Comparison of ENCODE assay signal across 8 mouse cellular contexts in genomic region chr4:129461183-129461960, GRCm38 (mm10). TPM values are rescaled to one million over a fixed set of nuclear protein-coding genes. Genes with fewer than 3 reads are reported as not detected.
A peak's percentile ranks its signal among the peaks of the same experiment; 100 is the strongest.
DNase-seq lines count a peak whose midpoint lies in the region; ATAC-seq and TF ChIP-seq lines count a peak whose summit lies in the region.

Gene Bsdc1 (plus strand): TSS chr4:129461581.

- H3K27ac ChIP-seq in forebrain, embryonic 12.5 days, result peak within 1 kb of the TSS; percentile 95
- peak within 1 kb of the TSS; percentile 85 for H3K27ac ChIP-seq in heart, postnatal 0 days (ENCODE audit: low read depth)
- H3K27ac ChIP-seq in liver, embryonic 16.5 days (ENCODE audit: low read length), result peak within 1 kb of the TSS; percentile 100
- peak within 1 kb of the TSS; percentile 93 for H3K27ac ChIP-seq in neural tube, embryonic 13.5 days (replicated peaks)
- H3K27ac ChIP-seq in testis, adult 2 months (ENCODE audit: control insufficient read depth, insufficient read depth, low read depth, low read length), result peak within 1 kb of the TSS; percentile 92

- no peaks in the 10 kb centered on the region for H3K9me3 ChIP-seq in E14TG2a.4 (ENCODE audit: low read length)
- H3K9me3 ChIP-seq in forebrain, embryonic 12.5 days, result no peaks in the 10 kb centered on the region
- H3K9me3 ChIP-seq in heart, postnatal 0 days (replicated peaks; ENCODE audit: control insufficient read depth, low read length), result no peaks in the 10 kb centered on the region
- H3K9me3 ChIP-seq in liver, embryonic 16.5 days (replicated peaks; ENCODE audit: control insufficient read depth, low read length), result no peaks in the 10 kb centered on the region
- H3K9me3 ChIP-seq in neural tube, embryonic 13.5 days, result no peaks in the 10 kb centered on the region

- peak within 1 kb of the TSS; percentile 98 for H3K4me3 ChIP-seq in E14TG2a.4 (replicated peaks; ENCODE audit: low read length)
- H3K4me3 ChIP-seq in forebrain, embryonic 12.5 days (replicated peaks), result peak within 1 kb of the TSS; percentile 89
- H3K4me3 ChIP-seq in heart, postnatal 0 days (ENCODE audit: low read depth, low read length), result peak within 1 kb of the TSS; percentile 89
- H3K4me3 ChIP-seq in liver, embryonic 16.5 days (ENCODE audit: low read depth, low read length), result peak within 1 kb of the TSS; percentile 94
- peak within 1 kb of the TSS; percentile 97 for H3K4me3 ChIP-seq in neural tube, embryonic 13.5 days
- H3K4me3 ChIP-seq in testis, adult 2 months (ENCODE audit: control insufficient read depth, low read depth, low read length), result peak within 1 kb of the TSS; percentile 98

- H3K9ac ChIP-seq in forebrain, embryonic 12.5 days, result peak within 1 kb of the TSS; percentile 75
- peak within 1 kb of the TSS; percentile 76 for H3K9ac ChIP-seq in heart, postnatal 0 days (replicated peaks; ENCODE audit: low read depth, low read length)
- peak within 1 kb of the TSS; percentile 98 for H3K9ac ChIP-seq in liver, embryonic 16.5 days (ENCODE audit: low read depth, low read length)
- H3K9ac ChIP-seq in neural tube, embryonic 13.5 days, result peak within 1 kb of the TSS; percentile 88

- H3K36me3 ChIP-seq in E14TG2a.4 (ENCODE audit: insufficient read depth, low read length), result peaks cover 30% of the 10 kb centered on the region
- peaks cover 16% of the 10 kb centered on the region for H3K36me3 ChIP-seq in forebrain, embryonic 12.5 days (replicated peaks)
- H3K36me3 ChIP-seq in heart, postnatal 0 days (replicated peaks; ENCODE audit: control insufficient read depth, insufficient read depth, low read length), result peaks cover 26% of the 10 kb centered on the region
- peaks cover 17% of the 10 kb centered on the region for H3K36me3 ChIP-seq in liver, embryonic 16.5 days (ENCODE audit: control insufficient read depth, insufficient read depth)
- H3K36me3 ChIP-seq in neural tube, embryonic 13.5 days, result peaks cover 32% of the 10 kb centered on the region
- H3K36me3 ChIP-seq in testis, adult 2 months (ENCODE audit: control insufficient read depth, insufficient read depth, low read length), result no peaks in the 10 kb centered on the region; the same call in 1 of the 2 replicates

- H3K4me1 ChIP-seq in E14TG2a.4 (replicated peaks; ENCODE audit: low read depth, low read length), result peaks cover 49% of the 10 kb centered on the region
- peaks cover 15% of the 10 kb centered on the region for H3K4me1 ChIP-seq in forebrain, embryonic 12.5 days
- H3K4me1 ChIP-seq in heart, postnatal 0 days (ENCODE audit: control insufficient read depth, insufficient read depth), result peaks cover 10% of the 10 kb centered on the region
- H3K4me1 ChIP-seq in liver, embryonic 16.5 days (ENCODE audit: control insufficient read depth, low read depth, low read length), result peaks cover 38% of the 10 kb centered on the region
- H3K4me1 ChIP-seq in neural tube, embryonic 13.5 days (replicated peaks), result peaks cover 20% of the 10 kb centered on the region
- H3K4me1 ChIP-seq in testis, adult 2 months (ENCODE audit: control insufficient read depth, insufficient read depth, low read length), result peaks cover 11% of the 10 kb centered on the region

- WGBS in forebrain, embryonic 12.5 days, result under 1% methylated on average over 46 of the region's 46 CpGs
- under 1% methylated on average over 46 of the region's 46 CpGs for WGBS in heart, postnatal 0 days
- under 1% methylated on average over 46 of the region's 46 CpGs for WGBS in liver, embryonic 16.5 days (ENCODE audit: insufficient replicate concordance)
- under 1% methylated on average over 46 of the region's 46 CpGs for WGBS in neural tube, embryonic 13.5 days

- no peaks in the 10 kb centered on the region for H3K27me3 ChIP-seq in E14TG2a.4 (ENCODE audit: insufficient read depth, low read length)
- no peaks in the 10 kb centered on the region for H3K27me3 ChIP-seq in forebrain, embryonic 12.5 days
- no peaks in the 10 kb centered on the region for H3K27me3 ChIP-seq in heart, postnatal 0 days (ENCODE audit: control insufficient read depth, insufficient read depth, low read length)
- no peaks in the 10 kb centered on the region for H3K27me3 ChIP-seq in liver, embryonic 16.5 days (ENCODE audit: control insufficient read depth, insufficient read depth, low read depth, low read length)
- no peaks in the 10 kb centered on the region for H3K27me3 ChIP-seq in neural tube, embryonic 13.5 days
- H3K27me3 ChIP-seq in testis, adult 2 months (ENCODE audit: control insufficient read depth, insufficient read depth, low read length), result no peaks in the 10 kb centered on the region

- H3K4me2 ChIP-seq in forebrain, embryonic 12.5 days, result peak within 1 kb of the TSS; percentile 87
- peak within 1 kb of the TSS; percentile 96 for H3K4me2 ChIP-seq in heart, postnatal 0 days (ENCODE audit: low read depth, low read length)
- peak within 1 kb of the TSS; percentile 82 for H3K4me2 ChIP-seq in liver, embryonic 16.5 days (ENCODE audit: low read depth, low read length)
- peak within 1 kb of the TSS; percentile 90 for H3K4me2 ChIP-seq in neural tube, embryonic 13.5 days

- no peak for TF ChIP-seq CTCF in E14TG2a.4 (conservative IDR thresholded peaks at IDR 0.05; ENCODE audit: low read length)
- 0 out of 2 replicates have a peak, but pooled peaks have one; percentile 3 for TF ChIP-seq CTCF in heart, postnatal 0 days (IDR thresholded peaks at IDR 0.05; ENCODE audit: low read depth)
- no peak for TF ChIP-seq CTCF in testis, adult 2 months (IDR thresholded peaks at IDR 0.05; ENCODE audit: control insufficient read depth, insufficient read depth, insufficient replicate concordance, low read depth, low read length)

- DNase-seq in c-Kit-positive CD71-positive TER-119-positive erythroid progenitor cells, embryonic 14.5 days (ENCODE audit: low spot score), result peak; percentile 100
- DNase-seq in heart, postnatal 0 days (ENCODE audit: low spot score), result peak; percentile 100
- DNase-seq in kidney, postnatal 4 days, result peak; percentile 100

- TF ChIP-seq EP300 in heart, postnatal 0 days (IDR thresholded peaks at IDR 0.05; ENCODE audit: low read depth), result peak; percentile 87; the same call in 1 of the 2 replicates

- peak; percentile 99 for ATAC-seq in forebrain, embryonic 12.5 days (ENCODE audit: low FRiP score)
- ATAC-seq in heart, postnatal 0 days (ENCODE audit: insufficient read depth, low read depth), result peak; percentile 98
- ATAC-seq in liver, embryonic 16.5 days (ENCODE audit: low read depth), result peak; percentile 91
- ATAC-seq in neural tube, embryonic 13.5 days (ENCODE audit: low read depth), result peak; percentile 99

- peak; percentile 95 for TF ChIP-seq POLR2A in testis, adult 2 months (IDR thresholded peaks at IDR 0.05; ENCODE audit: control insufficient read depth, low read depth, low read length)

RNA-seq across cellular contexts. Expression of gene Bsdc1, which starts in this region (rescaled TPM):
- 27.3 and 29.4 TPM in 2 replicates for polyA plus RNA-seq in forebrain, embryonic 12.5 days (2016; fragmentation: Nextera tagmentation; extraction: Ambion mirVana)
- 46.3 and 58.4 TPM in 2 replicates for total RNA-seq in heart, postnatal 0 days (2014; rRNA removed; ENCODE audit: low replicate concordance)
- polyA plus RNA-seq in heart, postnatal 0 days (2015; fragmentation: Nextera tagmentation; extraction: Ambion mirVana), result 18.7 and 20.1 TPM in 2 replicates
- 79.2 and 87.0 TPM in 2 replicates for polyA plus RNA-seq in liver, embryonic 16.5 days (2015; fragmentation: Nextera tagmentation; extraction: Ambion mirVana)
- 34.8 and 38.1 TPM in 2 replicates for polyA plus RNA-seq in neural tube, embryonic 13.5 days (2015; fragmentation: Nextera tagmentation; extraction: Ambion mirVana)
- polyA plus RNA-seq in testis, adult 2 months (2012; rRNA removed), result 35.5 and 38.2 TPM in 2 replicates

Comparison
In these comparisons a context has a peak if more than half of its experiments do, and no peak if none do; other contexts are left out.
1. Peak in every context shown above with its lines: DNase-seq, ATAC-seq, H3K4me3 ChIP-seq and H3K27ac ChIP-seq.